Mouse (Mus musculus) intestine, embryonic 16.5 days (tissue): ENCODE measurements around the gene 4930402F06Rik. TPM values are rescaled to one million over a fixed set of nuclear protein-coding genes. Genes with fewer than 3 reads are reported as not detected.

ENCODE experiments used
- ATAC-seq: fragments of 200-750 bp; cut with Nextera tagmentation; 2 replicates; pipeline ENCODE4 v1.8.0; 2017; ENCODE audit warnings: moderate TSS enrichment, moderate library complexity
- H3K27ac ChIP-seq: fragments of 300-500 bp; sonication (generic); 2 replicates; pipeline ENCODE4 v1.5.1; 2014; ENCODE audit warnings: mild to moderate bottlenecking, low read length
- H3K27me3 ChIP-seq: fragments of 300-500 bp; sonication (generic); replicated peaks from 2 replicates; pipeline ENCODE4 v1.6.1; 2014; ENCODE audit warnings: low read length, control low read depth, mixed read lengths; ENCODE audit not compliant: control insufficient read depth, insufficient read depth
- H3K36me3 ChIP-seq: fragments of 300-500 bp; sonication (generic); 2 replicates; pipeline ENCODE4 v1.6.1; 2014; ENCODE audit warnings: low read length, control low read depth; ENCODE audit not compliant: control insufficient read depth, insufficient read depth
- H3K4me1 ChIP-seq: fragments of 300-500 bp; sonication (generic); 2 replicates; pipeline ENCODE4 v1.6.1; 2014; ENCODE audit warnings: low read length, control low read depth, mixed read lengths; ENCODE audit not compliant: control insufficient read depth, insufficient read depth
- H3K4me2 ChIP-seq: fragments of 300-500 bp; sonication (generic); 2 replicates; pipeline ENCODE4 v1.6.1; 2014; ENCODE audit warnings: low read depth, low read length, control low read depth
- H3K4me3 ChIP-seq: fragments of 300-500 bp; sonication (generic); 2 replicates; pipeline ENCODE4 v1.5.1; 2014; ENCODE audit warnings: mild to moderate bottlenecking, low read length
- H3K9ac ChIP-seq: fragments of 300-500 bp; sonication (generic); 2 replicates; pipeline ENCODE4 v1.6.1; 2014; ENCODE audit warnings: low read depth, low read length
- H3K9me3 ChIP-seq: fragments of 300-500 bp; sonication (generic); 2 replicates; pipeline ENCODE4 v1.6.1; 2016; ENCODE audit warnings: low read length, control low read depth; ENCODE audit not compliant: control insufficient read depth
- WGBS: fragments of 180-500 bp; shearing (Covaris S2); extraction: QIAGEN DNeasy Blood & Tissue Kit; methylation state at CpG from one replicate; pipeline ENCODE4 v1.1.7; 2014; 5-methylcytosine and 5-hydroxymethylcytosine counted together
- polyA plus RNA-seq: library from polyadenylated mRNA; unstranded; fragments of >200 nt; fragmentation: Nextera tagmentation; extraction: Ambion mirVana; gene quantifications from 2 replicates; pipeline ENCODE4 v1.2.1, GENCODE M21; 2015

4930402F06Rik gene
- not detected in 2 replicates for polyA plus RNA-seq

DNA sequence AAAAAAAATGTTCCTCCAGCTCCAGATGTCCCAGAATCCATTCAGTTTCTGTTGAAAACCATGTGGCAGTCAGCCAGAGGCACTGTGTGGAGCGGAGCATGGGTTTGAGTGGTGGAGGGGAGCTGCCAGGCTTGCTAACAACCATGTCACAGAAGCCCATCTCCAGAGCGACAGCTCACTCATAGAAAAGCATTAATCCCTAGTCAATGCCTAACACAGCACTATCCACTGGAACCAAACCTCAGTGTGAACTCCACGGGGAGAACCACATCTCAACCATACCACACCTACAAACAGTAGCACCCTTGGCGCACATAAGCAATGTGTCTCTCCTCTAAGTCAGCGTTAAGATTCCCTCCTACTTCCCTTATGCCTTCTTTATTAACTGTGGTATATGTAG lies at the start of gene 4930402F06Rik:
Gene 4930402F06Rik (minus strand): TSS at position 80 of the 400 bp plus-strand sequence.
- no peaks in the 10 kb centered on the region for H3K36me3 ChIP-seq
- H3K4me2 ChIP-seq, result no peak within 1 kb of the TSS
- no peaks in the 10 kb centered on the region for H3K4me1 ChIP-seq
- H3K9me3 ChIP-seq, result no peaks in the 10 kb centered on the region
- H3K9ac ChIP-seq, result no peak within 1 kb of the TSS
- no peak for ATAC-seq
- H3K27me3 ChIP-seq, result no peaks in the 10 kb centered on the region
- 66% methylated on average over 5 of the region's 5 CpGs for WGBS
- no peak within 1 kb of the TSS for H3K27ac ChIP-seq
- H3K4me3 ChIP-seq, result no peak within 1 kb of the TSS

GRCm38 (mm10) chr2:35446300-35446699 lies 49.3 kb upstream of the 4930402F06Rik start:
- 83% methylated on average over 5 of the region's 5 CpGs for WGBS
- Histone ChIP-seq H3K9me3 (no peaks in the 10 kb centered on the region), H3K36me3 (no peaks in the 10 kb centered on the region), H3K27ac (peak overlapping the region; percentile 59), H3K4me3 (no peak overlapping the region), H3K9ac (no peak overlapping the region), H3K27me3 (no peaks in the 10 kb centered on the region), H3K4me2 (no peak overlapping the region), H3K4me1 (peaks cover 28% of the 10 kb centered on the region)
- no peak for ATAC-seq

DNA sequence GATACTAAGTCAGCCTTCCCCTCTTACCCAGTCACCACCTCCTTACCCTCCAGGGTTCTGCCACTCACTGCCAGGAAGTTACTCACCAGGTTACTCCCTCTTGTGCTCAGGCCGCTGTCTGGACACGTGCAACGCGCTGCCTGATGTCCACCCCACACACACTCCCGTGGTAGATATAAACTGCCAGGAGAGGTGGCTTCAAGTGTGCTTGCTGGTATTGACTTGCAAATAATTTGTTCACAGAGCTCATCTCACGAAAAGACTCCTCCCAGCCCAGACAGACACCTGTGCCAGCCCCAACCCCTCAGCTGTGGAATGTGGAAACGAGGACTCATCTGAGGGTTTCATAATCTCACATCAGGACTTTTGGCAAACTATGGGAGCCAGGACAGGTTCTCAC lies 48.6 kb upstream of the 4930402F06Rik start:
- 71% methylated on average over 7 of the region's 7 CpGs for WGBS

GRCm38 (mm10) chr2:35444764-35445262 lies 47.8 kb upstream of the 4930402F06Rik start:
- Histone ChIP-seq H3K9me3 (no peaks in the 10 kb centered on the region), H3K27ac (peak overlapping the region; percentile 73), H3K4me1 (peaks cover 28% of the 10 kb centered on the region), H3K36me3 (no peaks in the 10 kb centered on the region), H3K9ac (peak overlapping the region; percentile 41; the same call in 1 of the 2 replicates), H3K4me2 (peak overlapping the region; percentile 24), H3K27me3 (no peaks in the 10 kb centered on the region), H3K4me3 (no peak overlapping the region)
- no peak for ATAC-seq
- 45% methylated on average over 6 of the region's 6 CpGs for WGBS

More for the DNA sequence above, 48.6 kb upstream of the 4930402F06Rik start:
- H3K4me1 ChIP-seq, result peaks cover 28% of the 10 kb centered on the region
- H3K9me3 ChIP-seq, result no peaks in the 10 kb centered on the region
- H3K9ac ChIP-seq, result no peak overlapping the region
- no peaks in the 10 kb centered on the region for H3K36me3 ChIP-seq
- H3K27ac ChIP-seq, result peak overlapping the region; percentile 73
- no peak overlapping the region for H3K4me3 ChIP-seq
- no peaks in the 10 kb centered on the region for H3K27me3 ChIP-seq
- H3K4me2 ChIP-seq, result no peak overlapping the region
- no peak for ATAC-seq

DNA sequence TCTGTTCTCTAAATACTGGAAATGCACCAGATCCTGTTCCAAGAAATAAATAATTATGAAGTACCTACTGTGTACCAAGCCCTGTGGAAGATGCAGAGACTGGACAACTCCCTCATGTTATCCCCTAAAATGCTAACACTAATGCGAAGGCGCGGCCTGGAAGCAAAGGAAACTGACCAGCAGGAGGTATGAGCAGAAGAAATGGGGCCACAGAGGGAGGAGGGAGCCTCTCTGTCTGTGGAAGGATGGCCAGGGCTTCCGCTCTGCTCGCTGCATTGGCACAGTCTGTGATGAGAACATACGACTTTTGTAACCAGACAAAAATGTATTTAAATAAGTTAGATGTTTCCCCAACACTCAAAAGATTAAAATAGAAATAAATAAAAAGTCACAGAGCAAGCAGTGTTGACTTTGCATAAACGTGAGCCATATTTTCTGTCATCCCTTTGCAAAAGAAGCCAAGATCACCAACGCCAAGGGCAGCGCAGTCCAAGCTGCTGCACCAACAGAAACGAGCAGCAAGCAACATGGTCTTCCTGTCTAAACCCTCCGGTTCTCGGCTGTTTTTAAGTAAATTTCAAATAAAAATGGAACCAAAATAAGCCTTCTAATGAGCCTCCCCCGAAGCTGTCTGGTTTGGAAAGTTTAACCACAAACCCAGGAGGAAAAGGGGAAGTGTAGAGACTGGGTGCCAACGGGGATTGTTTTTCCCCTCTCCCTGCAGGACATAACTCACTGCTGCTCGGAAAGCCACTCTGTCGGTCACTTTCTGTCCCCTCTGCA lies 47.2 kb upstream of the 4930402F06Rik start:
- H3K9ac ChIP-seq, result peak overlapping the region; percentile 41; the same call in 1 of the 2 replicates
- H3K36me3 ChIP-seq, result no peaks in the 10 kb centered on the region
- H3K27me3 ChIP-seq, result no peaks in the 10 kb centered on the region
- WGBS, result 50% methylated on average over 16 of the region's 16 CpGs
- peaks cover 28% of the 10 kb centered on the region for H3K4me1 ChIP-seq
- H3K27ac ChIP-seq, result peak overlapping the region; percentile 73
- peak overlapping the region; percentile 24 for H3K4me2 ChIP-seq
- no peak overlapping the region for H3K4me3 ChIP-seq
- H3K9me3 ChIP-seq, result no peaks in the 10 kb centered on the region
- no peak for ATAC-seq

DNA sequence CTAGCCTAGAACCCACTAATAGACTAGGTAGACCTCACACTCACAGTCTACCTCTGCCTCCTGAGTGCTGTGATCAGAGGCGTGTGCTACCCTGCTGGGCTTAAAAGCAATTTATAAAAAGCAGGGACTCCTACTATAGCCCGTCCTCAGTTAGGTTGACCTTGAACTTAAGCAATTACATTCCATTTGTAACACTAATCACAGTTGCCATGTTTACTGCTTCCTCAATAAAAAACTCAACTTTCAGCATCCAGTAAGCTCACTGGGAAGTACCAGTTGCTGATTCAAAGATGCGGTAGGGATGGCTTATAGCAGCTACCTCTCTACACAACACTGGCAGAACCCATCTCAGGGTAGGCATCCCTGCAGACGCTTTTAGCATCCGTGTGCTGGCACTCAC lies 46.4 kb upstream of the 4930402F06Rik start:
- Histone ChIP-seq H3K9me3 (no peaks in the 10 kb centered on the region), H3K4me1 (peaks cover 28% of the 10 kb centered on the region), H3K27ac (no peak overlapping the region), H3K9ac (no peak overlapping the region), H3K27me3 (no peaks in the 10 kb centered on the region), H3K36me3 (no peaks in the 10 kb centered on the region), H3K4me3 (no peak overlapping the region), H3K4me2 (no peak overlapping the region)
- no peak for ATAC-seq
- 70% methylated on average over 5 of the region's 5 CpGs for WGBS

DNA sequence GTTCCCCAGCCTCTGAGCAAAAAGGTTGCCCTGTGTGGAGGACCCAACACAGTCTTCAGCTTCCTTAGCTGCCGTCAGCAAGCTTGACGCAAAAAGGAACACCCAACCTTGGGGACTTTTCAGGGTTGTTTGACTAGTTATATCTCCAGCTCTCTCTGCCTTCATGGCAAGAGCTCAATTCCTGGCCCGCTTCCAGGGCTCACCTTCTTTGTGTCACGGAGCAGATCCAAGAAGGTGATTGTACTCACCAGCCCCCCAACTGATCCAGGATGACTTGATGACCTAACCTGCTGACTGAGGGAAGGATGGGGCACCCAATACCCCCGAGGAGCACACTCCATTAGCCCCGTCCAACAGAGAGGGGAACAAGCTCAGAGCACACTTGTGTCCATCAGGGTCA lies 45.1 kb upstream of the 4930402F06Rik start:
- H3K27me3 ChIP-seq, result no peaks in the 10 kb centered on the region
- H3K36me3 ChIP-seq, result no peaks in the 10 kb centered on the region
- no peak overlapping the region for H3K4me2 ChIP-seq
- H3K9me3 ChIP-seq, result no peaks in the 10 kb centered on the region
- no peak for ATAC-seq
- no peak overlapping the region for H3K9ac ChIP-seq
- H3K27ac ChIP-seq, result no peak overlapping the region
- H3K4me1 ChIP-seq, result peaks cover 28% of the 10 kb centered on the region
- H3K4me3 ChIP-seq, result no peak overlapping the region
- 79% methylated on average over 6 of the region's 6 CpGs for WGBS

DNA sequence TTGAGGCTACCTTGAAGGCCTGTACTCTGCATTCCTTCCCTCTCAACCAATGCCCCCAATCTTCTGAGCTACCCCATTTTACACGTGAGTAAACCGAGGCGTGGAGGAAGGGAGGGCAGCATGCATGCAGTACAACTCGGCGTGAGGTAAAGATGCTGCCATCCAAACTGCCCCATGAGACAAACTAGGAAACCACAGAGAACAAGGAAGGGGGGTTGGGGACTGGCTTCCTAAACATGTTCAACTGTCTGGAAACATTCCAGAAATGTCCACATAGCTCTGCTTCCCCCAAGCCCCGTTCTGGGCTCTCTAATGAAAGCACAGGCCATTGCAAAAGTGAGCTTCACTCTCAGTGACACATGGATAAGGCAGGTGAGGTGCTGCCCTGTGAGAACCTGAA lies 44.4 kb upstream of the 4930402F06Rik start:
- H3K4me2 ChIP-seq, result no peak overlapping the region
- no peak overlapping the region for H3K4me3 ChIP-seq
- ATAC-seq, result no peak
- H3K9ac ChIP-seq, result no peak overlapping the region
- H3K9me3 ChIP-seq, result no peaks in the 10 kb centered on the region
- 77% methylated on average over 6 of the region's 6 CpGs for WGBS
- no peaks in the 10 kb centered on the region for H3K27me3 ChIP-seq
- H3K27ac ChIP-seq, result 0 out of 2 replicates have a peak overlapping the region, but pooled peaks have one; percentile 2
- H3K4me1 ChIP-seq, result peaks cover 27% of the 10 kb centered on the region
- no peaks in the 10 kb centered on the region for H3K36me3 ChIP-seq

DNA sequence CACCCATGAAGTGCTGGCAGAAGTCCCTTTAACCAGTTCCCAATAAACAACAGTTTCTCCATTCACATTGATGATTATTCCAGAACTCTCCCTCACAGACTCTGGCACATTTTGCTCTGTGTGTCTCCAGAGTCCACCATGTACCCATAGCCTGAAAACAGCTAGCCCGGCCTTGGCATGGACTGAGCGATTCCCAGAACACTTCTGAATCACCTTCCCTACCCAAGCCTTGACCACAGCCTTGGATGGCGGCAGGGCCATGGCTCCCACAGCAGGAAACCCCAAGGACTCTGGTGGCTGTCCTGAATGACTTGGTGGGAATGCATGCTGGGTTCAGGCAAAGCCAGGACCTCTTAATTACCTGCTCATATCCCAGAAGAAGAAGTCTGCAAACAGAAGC lies 43.5 kb upstream of the 4930402F06Rik start:
- Histone ChIP-seq H3K36me3 (no peaks in the 10 kb centered on the region), H3K4me3 (no peak overlapping the region), H3K9me3 (no peaks in the 10 kb centered on the region), H3K4me1 (peaks cover 17% of the 10 kb centered on the region), H3K9ac (no peak overlapping the region), H3K27me3 (no peaks in the 10 kb centered on the region), H3K4me2 (no peak overlapping the region), H3K27ac (no peak overlapping the region)
- WGBS, result 86% methylated on average over 3 of the region's 3 CpGs
- ATAC-seq, result 0 out of 2 replicates have a peak, but pooled peaks have one; percentile 36
